Mouse (Mus musculus) intestine, postnatal 0 days (tissue): ENCODE measurements around the gene Boll. TPM values are rescaled to one million over a fixed set of nuclear protein-coding genes. Genes with fewer than 3 reads are reported as not detected.
"Not testable (repeated sequence)": the region's sequence is repeated elsewhere in the genome, so short reads cannot be mapped to it uniquely, and the experiment has no call there.

Experiments used
- ATAC-seq: fragments of 200-750 bp; cut with Nextera tagmentation; 2 replicates; pipeline ENCODE4 v1.8.0; 2017; ENCODE audit warnings: mild to moderate bottlenecking, moderate TSS enrichment, moderate library complexity
- H3K27ac ChIP-seq: fragments of 300-500 bp; sonication (generic); 2 replicates; pipeline ENCODE4 v1.5.1; 2014; ENCODE audit warnings: mild to moderate bottlenecking, low read depth, low read length, moderate library complexity
- H3K27me3 ChIP-seq: fragments of 300-500 bp; sonication (generic); replicated peaks from 2 replicates; pipeline ENCODE4 v1.6.1; 2014; ENCODE audit warnings: low read length, mixed read lengths; ENCODE audit not compliant: control insufficient read depth, insufficient read depth
- H3K36me3 ChIP-seq: fragments of 300-500 bp; sonication (generic); 2 replicates; pipeline ENCODE4 v1.6.1; 2014; ENCODE audit warnings: mild to moderate bottlenecking, moderate library complexity; ENCODE audit not compliant: control insufficient read depth, insufficient read depth
- H3K4me1 ChIP-seq: fragments of 300-500 bp; sonication (generic); replicated peaks from 2 replicates; pipeline ENCODE4 v1.6.1; 2014; ENCODE audit warnings: antibody characterized with exemption, low read length, mixed read lengths; ENCODE audit not compliant: control insufficient read depth, insufficient read depth
- H3K4me2 ChIP-seq: fragments of 300-500 bp; sonication (generic); replicated peaks from 2 replicates; pipeline ENCODE4 v1.6.1; 2014; ENCODE audit warnings: low read depth, mild to moderate bottlenecking, moderate library complexity
- H3K4me3 ChIP-seq: fragments of 300-500 bp; sonication (generic); 2 replicates; pipeline ENCODE4 v1.5.1; 2014; ENCODE audit warnings: low read depth, low read length
- H3K9ac ChIP-seq: fragments of 300-500 bp; sonication (generic); 2 replicates; pipeline ENCODE4 v1.6.1; 2014; ENCODE audit warnings: mild to moderate bottlenecking, low read depth, low read length
- H3K9me3 ChIP-seq: fragments of 300-500 bp; sonication (generic); 2 replicates; pipeline ENCODE4 v1.6.1; 2016; ENCODE audit warnings: mixed run types; ENCODE audit not compliant: control insufficient read depth
- CTCF ChIP-seq: sonication (generic); IDR thresholded peaks from 2 replicates; pipeline ENCODE4 v1.5.1; 2016; ENCODE audit warnings: low read depth, mild to moderate bottlenecking, control low read depth, antibody characterized with exemption, moderate library complexity
- WGBS: fragments of 180-500 bp; shearing (Covaris S2); extraction: QIAGEN DNeasy Blood & Tissue Kit; methylation state at CpG from one replicate; pipeline ENCODE4 v1.1.7; 2014; 5-methylcytosine and 5-hydroxymethylcytosine counted together
- polyA plus RNA-seq: library from polyadenylated mRNA; unstranded; fragments of >200 nt; fragmentation: Nextera tagmentation; extraction: Ambion mirVana; gene quantifications from 2 replicates; pipeline ENCODE4 v1.2.1, GENCODE M21; 2015

The Boll gene
- polyA plus RNA-seq, 1 experiment from 2014 or later = 0.10 TPM

- H3K4me2 ChIP-seq = peak overlapping the region; percentile 83
- H3K36me3 ChIP-seq = no peaks in the 10 kb centered on the region
- H3K4me1 ChIP-seq = no peaks in the 10 kb centered on the region
- no peak overlapping the region for H3K27ac ChIP-seq
- H3K4me3 ChIP-seq = peak overlapping the region; percentile 50
- WGBS = 3% methylated on average over 26 of the region's 27 CpGs
- peak; percentile 30; the same call in 1 of the 2 replicates for TF ChIP-seq CTCF
- peak; percentile 90 for ATAC-seq
- H3K9ac ChIP-seq = 0 out of 2 replicates have a peak overlapping the region, but pooled peaks have one; percentile 37
- peaks cover 8% of the 10 kb centered on the region for H3K27me3 ChIP-seq
- H3K9me3 ChIP-seq = no peaks in the 10 kb centered on the region
Measured at GRCm38 (mm10) chr1:55363586-55363985, 317 bp upstream of the Boll start.

DNA sequence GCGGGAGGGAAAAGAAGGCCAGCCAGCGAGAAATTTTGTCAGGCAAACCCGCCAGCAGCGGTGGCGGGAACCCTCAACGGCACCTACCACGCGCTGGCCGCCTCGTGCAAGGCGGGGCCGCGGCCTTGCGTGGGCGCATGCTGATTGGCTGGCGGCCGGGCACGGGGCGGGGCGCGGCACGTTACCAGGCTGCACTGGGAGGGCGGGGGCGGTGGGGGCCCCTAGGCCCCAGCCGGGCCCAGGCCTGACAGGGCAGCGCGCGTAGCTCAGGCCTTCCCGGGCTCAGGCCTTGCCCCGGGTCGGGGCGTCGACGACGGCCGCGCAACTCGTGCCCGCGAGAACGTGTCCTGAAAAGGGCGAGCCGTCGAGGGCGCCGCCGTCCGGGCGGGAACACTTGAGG lies 635 bp downstream of the Boll start:
- Histone ChIP-seq H3K4me3 (peak overlapping the region; percentile 50), H3K9ac (no peak overlapping the region), H3K27me3 (peaks cover 8% of the 10 kb centered on the region), H3K36me3 (no peaks in the 10 kb centered on the region), H3K27ac (no peak overlapping the region), H3K4me2 (peak overlapping the region; percentile 83), H3K4me1 (no peaks in the 10 kb centered on the region), H3K9me3 (no peaks in the 10 kb centered on the region)
- TF ChIP-seq CTCF = no peak
- WGBS = 49% methylated on average over 46 of the region's 49 CpGs
- ATAC-seq = peak; percentile 17; the same call in 1 of the 2 replicates

- not testable (repeated sequence) for H3K9me3 ChIP-seq
- 68% methylated on average over 2 of the region's 2 CpGs for WGBS
Measured at GRCm38 (mm10) chr1:55351914-55352313, 11.4 kb downstream of the Boll start.

GRCm38 (mm10) chr1:55325496-55325895 lies 37.8 kb downstream of the Boll start:
- H3K36me3 ChIP-seq, H3K4me1 ChIP-seq, H3K4me3 ChIP-seq, H3K9me3 ChIP-seq, H3K9ac ChIP-seq, H3K4me2 ChIP-seq, H3K27ac ChIP-seq, ATAC-seq, H3K27me3 ChIP-seq: not testable (repeated sequence)
- WGBS = 87% methylated on average over 5 of the region's 5 CpGs

More at GRCm38 (mm10) chr1:55351914-55352313, 11.4 kb downstream of the Boll start:
- H3K4me2 ChIP-seq, H3K4me1 ChIP-seq, H3K27ac ChIP-seq, ATAC-seq, H3K27me3 ChIP-seq, H3K9ac ChIP-seq, H3K36me3 ChIP-seq, H3K4me3 ChIP-seq: not testable (repeated sequence)

- Histone ChIP-seq H3K9ac (no peak overlapping the region), H3K4me1 (no peaks in the 10 kb centered on the region)
- no peak for ATAC-seq
Measured at GRCm38 (mm10) chr1:55301077-55301476, 62.2 kb downstream of the Boll start.

DNA sequence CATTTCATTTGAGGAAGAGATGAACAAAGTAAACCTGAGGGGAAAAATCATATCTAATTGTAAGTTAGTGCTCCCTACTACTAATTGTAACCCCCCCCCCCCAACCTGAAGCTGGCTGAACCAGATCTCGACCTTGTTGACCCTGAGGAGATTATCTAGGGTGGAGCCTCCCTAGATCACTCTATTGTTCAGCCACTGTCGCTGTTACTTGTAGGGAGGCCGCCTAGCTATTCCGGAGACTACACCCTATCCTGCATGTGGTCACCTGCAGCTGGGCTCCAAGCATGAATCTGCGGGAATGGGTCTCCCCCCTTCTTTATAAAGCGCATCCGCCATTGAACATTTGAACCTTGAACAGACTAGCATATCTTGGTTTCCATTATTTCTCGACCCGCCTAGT lies 84.2 kb downstream of the Boll start:
- no peaks in the 10 kb centered on the region for H3K27me3 ChIP-seq
- no peaks in the 10 kb centered on the region for H3K36me3 ChIP-seq
- H3K9ac ChIP-seq = no peak overlapping the region

More at GRCm38 (mm10) chr1:55301077-55301476, 62.2 kb downstream of the Boll start:
- Histone ChIP-seq H3K4me2 (no peak overlapping the region), H3K4me3 (no peak overlapping the region), H3K27ac (no peak overlapping the region), H3K27me3 (no peaks in the 10 kb centered on the region), H3K9me3 (no peaks in the 10 kb centered on the region), H3K36me3 (no peaks in the 10 kb centered on the region)
- peak; percentile 69 for TF ChIP-seq CTCF

DNA sequence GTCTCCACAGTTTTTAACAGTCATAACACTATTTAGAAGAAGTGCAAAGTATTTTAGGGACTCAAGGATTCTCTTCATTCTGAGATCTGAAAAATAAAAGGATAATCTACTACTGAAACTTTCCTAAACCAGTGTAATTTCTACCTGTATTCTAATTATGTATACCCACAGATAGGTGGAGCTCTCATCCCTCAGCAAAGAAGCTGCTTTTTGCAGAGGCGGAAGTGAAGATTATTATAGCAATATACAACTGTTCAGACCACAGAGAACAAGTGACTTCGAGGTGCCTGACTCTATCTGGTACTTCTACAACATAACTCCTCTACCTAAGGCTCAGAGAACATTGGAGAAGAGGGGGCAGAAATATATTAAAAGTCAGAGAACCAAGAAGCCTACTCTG lies 97.8 kb downstream of the Boll start:
- Histone ChIP-seq H3K36me3 (no peaks in the 10 kb centered on the region), H3K4me2 (no peak overlapping the region), H3K4me1 (no peaks in the 10 kb centered on the region), H3K9me3 (no peaks in the 10 kb centered on the region), H3K27me3 (no peaks in the 10 kb centered on the region), H3K4me3 (no peak overlapping the region), H3K9ac (no peak overlapping the region), H3K27ac (no peak overlapping the region)
- ATAC-seq = no peak
- 48% methylated on average over 2 of the region's 2 CpGs for WGBS
- peak; percentile 57 for TF ChIP-seq CTCF

More for the DNA sequence above, 84.2 kb downstream of the Boll start:
- Histone ChIP-seq H3K4me1 (no peaks in the 10 kb centered on the region), H3K9me3 (no peaks in the 10 kb centered on the region), H3K4me2 (no peak overlapping the region), H3K27ac (no peak overlapping the region), H3K4me3 (no peak overlapping the region)
- ATAC-seq = no peak
- WGBS = 70% methylated on average over 9 of the region's 9 CpGs
- no peak for TF ChIP-seq CTCF
